ENCODE assay signal across 9 mouse cellular contexts in the genomic region with DNA sequence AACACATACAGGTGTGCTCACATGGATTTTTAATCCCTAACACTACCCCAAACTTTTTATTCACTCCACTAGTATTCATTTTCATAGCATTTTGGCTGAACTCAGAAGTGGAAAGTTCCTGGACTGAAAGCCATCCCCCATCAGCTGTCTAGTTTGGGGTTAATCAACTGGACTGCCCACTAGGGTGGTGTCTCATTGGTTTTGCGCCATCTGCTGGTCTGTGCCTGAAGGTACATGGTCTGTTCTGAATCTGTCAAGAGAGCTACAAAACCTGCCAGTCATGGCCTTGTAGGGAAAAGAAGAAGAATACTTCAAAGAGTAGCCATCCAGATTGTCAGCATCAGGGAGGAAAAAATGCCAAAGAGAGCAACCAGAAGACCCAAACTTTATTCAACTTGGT.
A peak's percentile ranks its signal among the peaks of the same experiment; 100 is the strongest.
DNase-seq lines count a peak whose midpoint lies in the region; ATAC-seq and TF ChIP-seq lines count a peak whose summit lies in the region.
"Had no signal": no experiment of that assay in that cellular context is flagged by ENCODE, and none has a peak within 500 bp of the region (broad histone marks: within the 10 kb centered on the region; RNA-seq: fewer than 3 reads in every experiment).

No protein-coding gene starts in this region.

- no peak for ATAC-seq in intestine, postnatal 0 days
- ATAC-seq in intestine, embryonic 15.5 days = no peak
- ATAC-seq in neural tube, embryonic 11.5 days (ENCODE audit: insufficient read depth, low FRiP score, low TSS enrichment) = no peak

- no peaks in the 10 kb centered on the region for H3K4me1 ChIP-seq in intestine, postnatal 0 days (replicated peaks; ENCODE audit: control insufficient read depth, insufficient read depth, low read length)
- H3K4me1 ChIP-seq in intestine, embryonic 15.5 days (replicated peaks) = no peaks in the 10 kb centered on the region
- H3K4me1 ChIP-seq in embryonic facial prominence, embryonic 10.5 days = no peaks in the 10 kb centered on the region
- H3K4me1 ChIP-seq in neural tube, embryonic 11.5 days (ENCODE audit: control insufficient read depth, insufficient read depth, low read length) = no peaks in the 10 kb centered on the region
- H3K4me1 ChIP-seq: limb, embryonic 15.5 days had no signal

- H3K4me3 ChIP-seq in intestine, postnatal 0 days (ENCODE audit: low read depth, low read length) = no peak overlapping the region
- H3K4me3 ChIP-seq in intestine, embryonic 15.5 days (replicated peaks) = no peak overlapping the region
- no peak overlapping the region for H3K4me3 ChIP-seq in embryonic facial prominence, embryonic 10.5 days
- no peak overlapping the region for H3K4me3 ChIP-seq in neural tube, embryonic 11.5 days (ENCODE audit: low read depth, low read length)
- H3K4me3 ChIP-seq: limb, embryonic 15.5 days had no signal

- H3K9ac ChIP-seq in intestine, postnatal 0 days (ENCODE audit: low read depth, low read length) = no peak overlapping the region
- H3K9ac ChIP-seq in intestine, embryonic 15.5 days = no peak overlapping the region
- no peak overlapping the region for H3K9ac ChIP-seq in neural tube, embryonic 11.5 days (ENCODE audit: low read length)
- H3K9ac ChIP-seq: limb, embryonic 15.5 days had no signal

- no peak overlapping the region for H3K27ac ChIP-seq in intestine, postnatal 0 days (ENCODE audit: low read depth, low read length)
- no peak overlapping the region for H3K27ac ChIP-seq in intestine, embryonic 15.5 days
- no peak overlapping the region for H3K27ac ChIP-seq in embryonic facial prominence, embryonic 10.5 days (replicated peaks)
- H3K27ac ChIP-seq in neural tube, embryonic 11.5 days (ENCODE audit: low read depth, low read length) = no peak overlapping the region
- H3K27ac ChIP-seq: limb, embryonic 15.5 days had no signal

- H3K9me3 ChIP-seq in intestine, postnatal 0 days (ENCODE audit: control insufficient read depth) = no peaks in the 10 kb centered on the region
- H3K9me3 ChIP-seq in intestine, embryonic 15.5 days = no peaks in the 10 kb centered on the region
- H3K9me3 ChIP-seq in embryonic facial prominence, embryonic 10.5 days = no peaks in the 10 kb centered on the region
- no peaks in the 10 kb centered on the region for H3K9me3 ChIP-seq in neural tube, embryonic 11.5 days (ENCODE audit: control insufficient read depth, low read length)
- H3K9me3 ChIP-seq: limb, embryonic 15.5 days had no signal

- no peaks in the 10 kb centered on the region for H3K27me3 ChIP-seq in intestine, postnatal 0 days (replicated peaks; ENCODE audit: control insufficient read depth, insufficient read depth, low read length)
- H3K27me3 ChIP-seq in intestine, embryonic 15.5 days (replicated peaks) = no peaks in the 10 kb centered on the region
- no peaks in the 10 kb centered on the region for H3K27me3 ChIP-seq in embryonic facial prominence, embryonic 10.5 days (replicated peaks; ENCODE audit: low read depth, poor library complexity, severe bottlenecking)
- no peaks in the 10 kb centered on the region for H3K27me3 ChIP-seq in neural tube, embryonic 11.5 days (ENCODE audit: control insufficient read depth, insufficient read depth, low read length)
- H3K27me3 ChIP-seq: limb, embryonic 15.5 days had no signal

- H3K36me3 ChIP-seq in intestine, postnatal 0 days (ENCODE audit: control insufficient read depth, insufficient read depth) = no peaks in the 10 kb centered on the region
- no peaks in the 10 kb centered on the region for H3K36me3 ChIP-seq in intestine, embryonic 15.5 days
- no peaks in the 10 kb centered on the region for H3K36me3 ChIP-seq in embryonic facial prominence, embryonic 10.5 days (replicated peaks)
- H3K36me3 ChIP-seq in neural tube, embryonic 11.5 days (ENCODE audit: control insufficient read depth, insufficient read depth, low read length) = no peaks in the 10 kb centered on the region
- H3K36me3 ChIP-seq: limb, embryonic 15.5 days had no signal

- no peak overlapping the region for H3K4me2 ChIP-seq in intestine, postnatal 0 days (replicated peaks; ENCODE audit: low read depth)
- no peak overlapping the region for H3K4me2 ChIP-seq in intestine, embryonic 15.5 days (replicated peaks)
- H3K4me2 ChIP-seq in neural tube, embryonic 11.5 days (ENCODE audit: low read depth) = no peak overlapping the region
- H3K4me2 ChIP-seq: limb, embryonic 15.5 days had no signal

- peak; percentile 49 for DNase-seq in ES-CJ7 (ENCODE audit: low read depth, low spot score)
- peak; percentile 67 for DNase-seq in adrenal gland, postnatal 25 days
- peak; percentile 72 for DNase-seq in embryonic facial prominence, embryonic 10.5 days (ENCODE audit: low spot score)
- peak; percentile 60 to 70 for DNase-seq in kidney, postnatal 25 days
- DNase-seq in neural tube, embryonic 11.5 days (ENCODE audit: low spot score) = peak; percentile 35
- peak; percentile 54 for DNase-seq in thymus, postnatal 25 days

- 3% methylated on average over 1 of the region's 1 CpGs for WGBS in intestine, postnatal 0 days
- WGBS in intestine, embryonic 15.5 days = 0% methylated on average over 1 of the region's 1 CpGs
- 4% methylated on average over 1 of the region's 1 CpGs for WGBS in embryonic facial prominence, embryonic 10.5 days
- 6% methylated on average over 1 of the region's 1 CpGs for WGBS in neural tube, embryonic 11.5 days

- TF ChIP-seq CTCF in intestine, postnatal 0 days (IDR thresholded peaks at IDR 0.05; ENCODE audit: low read depth) = peak; percentile 80
